Mouse (Mus musculus): Measurements from ENCODE around the gene Zbtb43. TPM values are rescaled to one million over a fixed set of nuclear protein-coding genes. Genes with fewer than 3 reads are reported as not detected.

Gene Zbtb43
- polyA plus RNA-seq, 1 experiment from 2014 or later = 6.9 TPM

GRCm38 (mm10) chr2:33429339-33429738 lies 39.0 kb downstream of the Zbtb43 start:
- peak; percentile 45 for DNase-seq
- Histone ChIP-seq H3K4me2 (peak overlapping the region; percentile 93), H3K4me1 (replicated peaks) (peaks cover 52% of the 10 kb centered on the region), H3K9ac (peak overlapping the region; percentile 96), H3K4me3 (replicated peaks) (peak overlapping the region; percentile 97), H3K27me3 (no peaks in the 10 kb centered on the region), H3K9me3 (replicated peaks) (no peaks in the 10 kb centered on the region), H3K36me3 (peaks cover 17% of the 10 kb centered on the region), H3K27ac (peak overlapping the region; percentile 86)
- 14% methylated on average over 6 of the region's 6 CpGs for WGBS (ENCODE audit: insufficient replicate concordance)
- ATAC-seq (ENCODE audit: low read depth) = peak; percentile 49

GRCm38 (mm10) chr2:33426640-33427398 lies 41.5 kb downstream of the Zbtb43 start:
- no peak for DNase-seq
- WGBS (ENCODE audit: insufficient replicate concordance) = 80% methylated on average over 10 of the region's 10 CpGs
- H3K9ac ChIP-seq = no peak overlapping the region
- H3K36me3 ChIP-seq = peaks cover 26% of the 10 kb centered on the region
- peaks cover 48% of the 10 kb centered on the region for H3K4me1 ChIP-seq (replicated peaks)
- no peak for ATAC-seq (ENCODE audit: low read depth)
- H3K4me3 ChIP-seq (replicated peaks) = no peak overlapping the region
- H3K4me2 ChIP-seq = no peak overlapping the region
- no peaks in the 10 kb centered on the region for H3K9me3 ChIP-seq (replicated peaks)
- no peak overlapping the region for H3K27ac ChIP-seq
- no peaks in the 10 kb centered on the region for H3K27me3 ChIP-seq

GRCm38 (mm10) chr2:33417454-33417853 lies 50.9 kb downstream of the Zbtb43 start:
- ATAC-seq (ENCODE audit: low read depth) = no peak
- peaks cover 23% of the 10 kb centered on the region for H3K36me3 ChIP-seq
- no peak for DNase-seq
- WGBS (ENCODE audit: insufficient replicate concordance) = 44% methylated on average over 4 of the region's 4 CpGs
- no peaks in the 10 kb centered on the region for H3K9me3 ChIP-seq (replicated peaks)
- H3K27ac ChIP-seq = no peak overlapping the region
- no peaks in the 10 kb centered on the region for H3K27me3 ChIP-seq
- no peak overlapping the region for H3K4me2 ChIP-seq
- no peaks in the 10 kb centered on the region for H3K4me1 ChIP-seq (replicated peaks)
- no peak overlapping the region for H3K9ac ChIP-seq
- no peak overlapping the region for H3K4me3 ChIP-seq (replicated peaks)

GRCm38 (mm10) chr2:33414019-33414418 lies 54.3 kb downstream of the Zbtb43 start:
- peaks cover 40% of the 10 kb centered on the region for H3K36me3 ChIP-seq
- DNase-seq (no peak), ATAC-seq (ENCODE audit: low read depth) (no peak)
- H3K4me1 ChIP-seq (replicated peaks) = no peaks in the 10 kb centered on the region
- H3K27ac ChIP-seq = no peak overlapping the region
- H3K9me3 ChIP-seq (replicated peaks) = no peaks in the 10 kb centered on the region
- H3K9ac ChIP-seq = no peak overlapping the region
- 87% methylated on average over 13 of the region's 13 CpGs for WGBS (ENCODE audit: insufficient replicate concordance)
- H3K27me3 ChIP-seq = no peaks in the 10 kb centered on the region
- H3K4me2 ChIP-seq = no peak overlapping the region
- no peak overlapping the region for H3K4me3 ChIP-seq (replicated peaks)

- DNase-seq = no peak
- H3K9ac ChIP-seq = no peak overlapping the region
- no peak for ATAC-seq (ENCODE audit: low read depth)
- H3K4me1 ChIP-seq (replicated peaks) = 0 out of 2 replicates have a peak, but pooled peaks cover 4% of the 10 kb centered on the region
- no peaks in the 10 kb centered on the region for H3K9me3 ChIP-seq (replicated peaks)
- 80% methylated on average over 14 of the region's 14 CpGs for WGBS (ENCODE audit: insufficient replicate concordance)
- H3K36me3 ChIP-seq = peaks cover 43% of the 10 kb centered on the region
- H3K27ac ChIP-seq = no peak overlapping the region
- no peaks in the 10 kb centered on the region for H3K27me3 ChIP-seq
- no peak overlapping the region for H3K4me3 ChIP-seq (replicated peaks)
- H3K4me2 ChIP-seq = no peak overlapping the region
These were observed 56.2 kb downstream of the Zbtb43 start for GRCm38 (mm10) chr2:33412111-33412510.

GRCm38 (mm10) chr2:33403511-33404003 lies 64.8 kb downstream of the Zbtb43 start:
- peak overlapping the region; percentile 23; the same call in 1 of the 2 replicates for H3K9ac ChIP-seq
- DNase-seq = peak; percentile 32

GRCm38 (mm10) chr2:33402638-33403037 lies 65.7 kb downstream of the Zbtb43 start:
- Histone ChIP-seq H3K9ac (no peak overlapping the region), H3K4me1 (replicated peaks) (peaks cover 36% of the 10 kb centered on the region), H3K9me3 (replicated peaks) (no peaks in the 10 kb centered on the region), H3K27ac (peak overlapping the region; percentile 64), H3K4me2 (no peak overlapping the region), H3K36me3 (peaks cover 3% of the 10 kb centered on the region; the same call in 1 of the 2 replicates), H3K27me3 (no peaks in the 10 kb centered on the region), H3K4me3 (replicated peaks) (no peak overlapping the region)
- ATAC-seq (ENCODE audit: low read depth) (no peak), DNase-seq (no peak)
- WGBS (ENCODE audit: insufficient replicate concordance) = 46% methylated on average over 5 of the region's 5 CpGs

More at GRCm38 (mm10) chr2:33403511-33404003, 64.8 kb downstream of the Zbtb43 start:
- H3K36me3 ChIP-seq = peaks cover 6% of the 10 kb centered on the region; the same call in 1 of the 2 replicates
- peaks cover 40% of the 10 kb centered on the region for H3K4me1 ChIP-seq (replicated peaks)
- no peak overlapping the region for H3K4me3 ChIP-seq (replicated peaks)
- no peaks in the 10 kb centered on the region for H3K27me3 ChIP-seq
- peak overlapping the region; percentile 26; the same call in 1 of the 2 replicates for H3K4me2 ChIP-seq
- no peaks in the 10 kb centered on the region for H3K9me3 ChIP-seq (replicated peaks)
- peak overlapping the region; percentile 64; the same call in 1 of the 2 replicates for H3K27ac ChIP-seq
- ATAC-seq (ENCODE audit: low read depth) = peak; percentile 74
- WGBS (ENCODE audit: insufficient replicate concordance) = 17% methylated on average over 4 of the region's 4 CpGs

- Histone ChIP-seq H3K4me1 (replicated peaks) (peaks cover 36% of the 10 kb centered on the region), H3K9me3 (replicated peaks) (no peaks in the 10 kb centered on the region), H3K27ac (no peak overlapping the region), H3K4me2 (no peak overlapping the region), H3K4me3 (replicated peaks) (no peak overlapping the region), H3K36me3 (peaks cover 3% of the 10 kb centered on the region; the same call in 1 of the 2 replicates), H3K27me3 (no peaks in the 10 kb centered on the region), H3K9ac (no peak overlapping the region)
- DNase-seq (peak; percentile 9), ATAC-seq (ENCODE audit: low read depth) (peak; percentile 25; the same call in 1 of the 2 replicates)
- 33% methylated on average over 7 of the region's 7 CpGs for WGBS (ENCODE audit: insufficient replicate concordance)
These were observed 66.1 kb downstream of the Zbtb43 start for GRCm38 (mm10) chr2:33402236-33402635.

- Histone ChIP-seq H3K4me3 (replicated peaks) (no peak overlapping the region), H3K4me1 (replicated peaks) (peaks cover 36% of the 10 kb centered on the region), H3K9me3 (replicated peaks) (no peaks in the 10 kb centered on the region), H3K27me3 (no peaks in the 10 kb centered on the region), H3K27ac (no peak overlapping the region), H3K36me3 (peaks cover 3% of the 10 kb centered on the region; the same call in 1 of the 2 replicates), H3K4me2 (no peak overlapping the region), H3K9ac (no peak overlapping the region)
- ATAC-seq (ENCODE audit: low read depth) (no peak), DNase-seq (no peak)
- WGBS (ENCODE audit: insufficient replicate concordance) = 31% methylated on average over 3 of the region's 3 CpGs
These were observed 67.1 kb downstream of the Zbtb43 start for GRCm38 (mm10) chr2:33401217-33401616.

GRCm38 (mm10) chr2:33400541-33400940 lies 67.8 kb downstream of the Zbtb43 start:
- no peak for ATAC-seq (ENCODE audit: low read depth)
- Histone ChIP-seq H3K36me3 (no peaks in the 10 kb centered on the region), H3K4me2 (no peak overlapping the region), H3K27ac (no peak overlapping the region), H3K4me1 (replicated peaks) (peaks cover 36% of the 10 kb centered on the region), H3K9me3 (replicated peaks) (no peaks in the 10 kb centered on the region), H3K9ac (no peak overlapping the region), H3K4me3 (replicated peaks) (no peak overlapping the region), H3K27me3 (no peaks in the 10 kb centered on the region)
- WGBS (ENCODE audit: insufficient replicate concordance) = 54% methylated on average over 5 of the region's 5 CpGs
- DNase-seq = no peak

All from liver, embryonic 13.5 days (tissue).